Mouse (Mus musculus): ENCODE results near the gene Eogt. TPM values are rescaled to one million over a fixed set of nuclear protein-coding genes. Genes with fewer than 3 reads are reported as not detected.

Eogt gene
- 6.0 and 7.1 TPM in 2 replicates for polyA plus RNA-seq (2012; rRNA removed)

- DNase-seq (ENCODE audit: low read depth, low spot score) = peak; percentile 57
- whole genome bisulfite sequencing = under 1% methylated on average over 56 of the region's 56 CpGs
Measured at GRCm38 (mm10) chr6:97148383-97149251, at the start of gene Eogt. TSS of gene Eogt (minus strand) at chr6:97149182.

DNA sequence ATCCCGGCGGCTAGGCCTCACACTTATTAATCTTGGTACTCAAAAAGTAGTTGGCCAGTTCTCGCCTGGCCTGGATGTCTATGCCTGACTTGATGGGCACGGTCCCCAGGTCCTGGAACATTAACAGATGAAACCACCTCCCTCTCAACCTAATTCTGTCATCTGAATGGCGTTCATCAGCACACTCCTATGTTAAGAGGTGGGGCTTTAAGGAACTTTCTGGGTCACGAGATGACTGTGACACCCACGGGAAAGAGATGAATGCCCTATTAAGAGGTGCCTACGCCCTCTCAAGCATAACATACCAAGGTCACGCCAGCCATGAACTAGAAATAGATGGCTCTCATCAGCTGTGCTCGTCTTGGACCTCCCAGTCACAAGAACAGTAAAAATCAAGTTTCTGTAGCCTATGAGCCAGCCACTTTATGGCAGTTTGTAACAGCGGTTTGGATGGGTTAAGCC lies 30.4 kb upstream of the Eogt start:
- peak; percentile 68 for DNase-seq (ENCODE audit: low read depth, low spot score)
- 3% methylated on average over 11 of the region's 11 CpGs for WGBS

DNA sequence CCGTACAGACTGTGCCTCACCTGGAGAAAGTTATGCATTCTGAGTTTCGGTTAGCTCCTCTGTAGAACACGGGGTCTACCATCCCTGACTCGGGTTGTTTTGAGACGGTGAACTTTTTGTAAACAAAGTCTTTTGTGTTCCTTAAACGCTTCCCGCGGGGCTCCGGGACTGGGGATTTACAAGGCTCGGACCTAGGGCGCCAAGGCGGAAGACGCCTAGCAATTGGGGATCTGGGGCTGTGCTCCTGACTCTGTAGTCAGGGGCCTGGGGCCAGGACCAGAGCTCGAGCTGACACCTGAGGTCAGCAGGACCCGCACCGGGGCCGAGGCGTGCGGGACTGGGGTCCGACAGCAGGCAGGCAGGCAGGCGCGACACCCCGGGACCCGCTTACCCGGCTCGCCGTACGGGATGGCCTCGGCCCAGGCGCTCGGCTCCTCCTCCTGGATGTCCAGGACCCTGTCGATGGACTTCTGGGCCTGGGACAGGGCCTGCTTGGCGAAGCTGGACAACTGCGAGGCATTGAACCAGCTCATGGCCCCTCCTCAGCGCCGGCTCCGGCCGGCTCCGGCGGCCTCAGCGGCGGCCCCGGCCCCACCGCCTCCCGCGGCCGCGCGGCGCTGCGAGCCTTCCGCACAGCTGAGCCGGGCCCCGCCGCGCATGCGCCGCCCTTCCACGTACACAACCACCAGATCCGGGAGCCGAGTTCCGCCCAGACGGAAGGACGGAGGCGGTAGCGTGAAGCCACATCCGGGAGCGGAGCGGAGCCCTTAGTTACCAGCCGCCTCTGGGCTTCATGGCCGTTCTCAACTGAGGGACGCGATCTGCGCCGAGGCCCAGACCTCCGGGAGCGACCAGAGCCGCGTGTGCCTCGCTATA lies 29.7 kb upstream of the Eogt start, which contains the start of gene Tmf1:
TSS of gene Tmf1 (minus strand) at position 632 of the 876 bp plus-strand sequence.
- peak; percentile 86 for DNase-seq (ENCODE audit: low read depth, low spot score)
- under 1% methylated on average over 80 of the region's 80 CpGs for WGBS

DNA sequence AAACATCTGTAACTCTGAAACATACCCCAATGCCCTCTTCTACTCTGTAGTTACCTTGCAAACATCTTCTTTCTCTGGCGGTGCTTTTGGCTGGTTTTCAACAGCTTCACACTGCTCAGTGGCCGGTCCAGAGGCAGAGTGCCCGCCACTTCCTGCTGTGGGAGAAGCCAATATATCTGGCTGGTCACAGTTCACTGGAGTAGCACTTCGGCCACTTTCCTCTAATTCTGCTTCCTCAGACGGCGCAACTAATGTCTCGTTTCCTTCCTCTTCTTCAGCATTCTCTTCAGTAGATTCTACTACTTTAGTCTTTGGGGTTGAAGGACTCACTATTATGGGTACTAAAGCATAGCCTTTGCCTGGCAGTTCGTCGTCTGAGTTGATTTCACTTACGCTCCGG lies 26.7 kb upstream of the Eogt start:
- no peak for DNase-seq (ENCODE audit: low read depth, low spot score)
- 62% methylated on average over 11 of the region's 11 CpGs for WGBS

DNA sequence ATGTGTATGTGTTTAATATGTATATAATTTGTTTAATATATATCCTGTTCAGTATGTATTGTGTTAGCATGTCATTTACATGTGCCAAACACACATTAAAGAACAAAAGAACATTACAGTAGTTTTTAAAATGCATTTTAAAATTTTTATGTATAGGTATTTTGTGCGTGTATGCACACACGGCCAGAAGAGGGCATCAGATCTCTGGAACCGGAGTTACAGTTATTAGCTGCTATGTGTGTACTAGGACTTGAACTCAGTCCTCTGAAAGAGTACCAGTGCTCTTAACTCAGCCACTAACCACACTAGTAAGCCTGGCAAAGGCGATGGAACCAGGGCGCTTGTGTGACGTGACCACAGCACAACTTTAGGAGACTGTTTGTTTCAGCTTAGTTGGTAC lies 1.2 kb upstream of the Eogt start:
- DNase-seq (ENCODE audit: low read depth, low spot score) = no peak
- WGBS = 76% methylated on average over 6 of the region's 6 CpGs

GRCm38 (mm10) chr6:97149721-97150120 lies 739 bp upstream of the Eogt start:
- 63% methylated on average over 2 of the region's 2 CpGs for WGBS
- DNase-seq (ENCODE audit: low read depth, low spot score) = no peak

- DNase-seq (ENCODE audit: low read depth, low spot score) = peak; percentile 14
- 7% methylated on average over 18 of the region's 18 CpGs for WGBS
Measured at GRCm38 (mm10) chr6:97147755-97148382, 1.1 kb downstream of the Eogt start.

DNA sequence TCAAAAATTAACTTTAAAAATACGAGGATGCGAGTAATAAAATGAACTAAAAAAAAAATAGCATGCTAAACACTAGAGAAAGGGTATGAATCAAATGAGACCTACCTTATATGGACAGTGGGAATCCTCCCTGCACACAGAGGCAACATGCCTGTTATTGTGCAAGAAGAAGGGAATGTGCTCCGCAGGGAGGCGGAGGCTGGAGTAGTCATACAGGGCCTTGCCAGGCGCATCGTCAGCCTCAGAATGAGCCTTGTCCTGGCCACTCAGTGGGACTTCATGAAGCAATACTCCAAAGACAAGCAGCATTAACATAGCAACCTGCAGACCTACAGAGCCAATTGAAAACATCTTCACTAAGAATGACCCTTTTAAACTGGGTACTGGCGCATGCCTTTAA lies 3.8 kb downstream of the Eogt start:
- no peak for DNase-seq (ENCODE audit: low read depth, low spot score)
- WGBS = 88% methylated on average over 7 of the region's 7 CpGs

GRCm38 (mm10) chr6:97144359-97144758 lies 4.6 kb downstream of the Eogt start:
- 67% methylated on average over 7 of the region's 7 CpGs for WGBS
- DNase-seq (ENCODE audit: low read depth, low spot score) = no peak

DNA sequence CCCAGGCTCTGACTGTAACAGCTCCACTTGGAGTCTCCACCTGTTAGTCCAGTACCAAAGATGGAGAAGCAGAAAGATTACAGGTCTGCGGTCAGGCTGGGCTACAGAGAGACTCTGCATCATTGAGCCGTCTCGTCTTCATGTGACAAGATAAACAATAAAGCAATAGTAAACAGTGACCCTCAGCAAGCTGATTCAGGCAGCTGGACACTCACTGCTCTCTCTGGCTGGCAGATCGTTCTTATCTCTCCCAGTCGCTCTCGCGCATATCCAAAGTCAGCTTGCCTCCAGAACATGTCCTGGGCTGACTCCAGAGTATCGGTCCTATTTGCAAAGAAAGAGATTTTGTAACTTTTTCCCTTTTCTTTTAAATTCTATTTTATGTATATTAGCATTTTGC lies 6.4 kb downstream of the Eogt start:
- WGBS = 80% methylated on average over 8 of the region's 8 CpGs
- no peak for DNase-seq (ENCODE audit: low read depth, low spot score)

- DNase-seq (ENCODE audit: low read depth, low spot score) = no peak
- 89% methylated on average over 7 of the region's 7 CpGs for WGBS
Measured at GRCm38 (mm10) chr6:97141811-97142210, 7.2 kb downstream of the Eogt start.

- no peak for DNase-seq (ENCODE audit: low read depth, low spot score)
- 87% methylated on average over 5 of the region's 5 CpGs for WGBS
Measured at GRCm38 (mm10) chr6:97132707-97133303, 16.2 kb downstream of the Eogt start.

GRCm38 (mm10) chr6:97131808-97132207 lies 17.2 kb downstream of the Eogt start:
- WGBS = 49% methylated on average over 4 of the region's 4 CpGs
- no peak for DNase-seq (ENCODE audit: low read depth, low spot score)

DNA sequence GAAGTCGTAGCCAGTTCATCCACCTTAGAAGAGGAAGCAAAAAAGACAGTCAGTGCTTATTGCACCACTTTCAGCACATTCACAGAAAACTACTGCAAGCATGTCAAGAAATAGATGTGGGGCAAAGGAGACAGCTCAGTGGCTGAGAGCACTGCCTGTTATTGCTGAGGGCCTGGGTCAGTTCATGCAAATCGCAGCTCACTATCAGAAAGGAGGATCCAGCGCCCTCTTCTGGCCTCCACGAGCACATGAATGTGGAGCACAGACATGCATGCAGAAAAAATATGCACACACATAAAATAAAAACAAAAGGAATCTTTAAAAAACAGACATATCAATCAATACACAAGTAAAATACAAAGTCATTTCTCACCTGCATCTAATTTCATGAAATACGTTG lies 18.0 kb downstream of the Eogt start:
- DNase-seq (ENCODE audit: low read depth, low spot score) = no peak
- 75% methylated on average over 5 of the region's 5 CpGs for WGBS

- DNase-seq (ENCODE audit: low read depth, low spot score) = no peak
- 31% methylated on average over 10 of the region's 10 CpGs for WGBS
Measured at GRCm38 (mm10) chr6:97124336-97125010, 24.5 kb downstream of the Eogt start.

GRCm38 (mm10) chr6:97120922-97121321 lies 28.1 kb downstream of the Eogt start:
- DNase-seq (ENCODE audit: low read depth, low spot score) = no peak
- WGBS = 77% methylated on average over 4 of the region's 4 CpGs

DNA sequence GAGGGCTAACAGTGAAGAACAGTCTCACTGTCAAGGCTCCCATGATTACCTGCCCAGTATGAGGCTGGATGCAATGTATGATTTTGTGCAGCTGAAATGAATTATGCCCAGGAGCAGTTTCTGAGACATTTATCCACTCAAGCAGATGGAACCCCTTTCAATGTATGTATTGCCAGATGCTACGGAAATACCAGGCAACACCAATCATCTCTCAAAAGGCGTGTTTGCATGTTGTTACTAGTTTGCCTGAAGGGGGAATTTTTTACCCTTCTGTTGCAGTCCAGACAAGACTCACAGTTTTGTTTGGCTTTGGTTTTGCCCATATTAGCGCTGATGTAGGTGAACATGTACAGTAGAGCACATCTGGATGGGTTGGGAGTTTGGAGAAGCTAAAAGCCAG lies 30.7 kb downstream of the Eogt start:
- WGBS = 94% methylated on average over 3 of the region's 3 CpGs
- DNase-seq (ENCODE audit: low read depth, low spot score) = no peak

GRCm38 (mm10) chr6:97116896-97117295 lies 32.1 kb downstream of the Eogt start:
- DNase-seq (ENCODE audit: low read depth, low spot score) = no peak
- WGBS = 82% methylated on average over 5 of the region's 5 CpGs

DNA sequence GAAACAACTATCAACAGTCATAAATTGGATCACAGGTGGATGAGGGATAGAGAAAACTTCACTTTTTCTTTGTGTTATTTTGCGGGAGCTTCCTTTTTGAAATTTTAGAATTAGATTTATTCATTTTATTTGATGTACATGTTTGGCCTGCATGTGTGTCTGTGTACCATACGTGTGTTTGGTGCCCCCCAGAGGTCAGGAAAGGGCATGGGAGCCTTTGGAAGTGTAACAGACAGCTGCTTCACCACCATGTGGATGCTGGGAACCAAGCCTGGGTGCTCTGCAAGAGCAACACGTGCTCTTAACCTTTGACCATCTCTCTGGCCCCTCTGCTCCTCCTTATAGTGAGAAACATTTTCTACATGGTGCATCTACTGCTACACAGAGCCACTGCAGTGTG lies 34.2 kb downstream of the Eogt start:
- WGBS = 63% methylated on average over 3 of the region's 3 CpGs
- DNase-seq (ENCODE audit: low read depth, low spot score) = no peak

All from large intestine, adult 2 months (tissue).